Mouse (Mus musculus): ENCODE data around the gene Pnpla5.

- TF ChIP-seq CTCF (IDR thresholded peaks at IDR 0.05; ENCODE audit: low read depth) (peak; percentile 60), EP300 (IDR thresholded peaks at IDR 0.05; ENCODE audit: low read depth) (no peak)
Measured at GRCm38 (mm10) chr15:84072226-84072625, 50.7 kb downstream of the Pnpla5 start.

Measured in liver, postnatal 0 days (tissue).